Mouse (Mus musculus): ENCODE data around the gene Itpkc. TPM values are rescaled to one million over a fixed set of nuclear protein-coding genes. Genes with fewer than 3 reads are reported as not detected.

Gene Itpkc
- total RNA-seq, 1 experiment: 10.5 TPM

- TF ChIP-seq HCFC1 (IDR thresholded peaks at IDR 0.05; ENCODE audit: borderline replicate concordance, insufficient read depth, low read length): no peak
- TF ChIP-seq ZC3H11A (IDR thresholded peaks at IDR 0.05; ENCODE audit: borderline replicate concordance, low read depth, low read length): no peak
- TF ChIP-seq ZNF384 (IDR thresholded peaks at IDR 0.05; ENCODE audit: low read depth, low read length): no peak
- no peak for TF ChIP-seq MAFK (IDR thresholded peaks at IDR 0.05; ENCODE audit: insufficient read depth, low read depth, low read length)
- TF ChIP-seq CHD2 (IDR thresholded peaks at IDR 0.05; ENCODE audit: low read depth, low read length): no peak
- Histone ChIP-seq H3K9ac (ENCODE audit: insufficient read depth, low read depth, low read length, poor library complexity, severe bottlenecking) (no peak overlapping the region), H3K27ac (ENCODE audit: insufficient read depth, low read depth, low read length, poor library complexity, severe bottlenecking) (no peak overlapping the region), H3K36me3 (ENCODE audit: control insufficient read depth, insufficient read depth, low read length, poor library complexity, severe bottlenecking) (peaks cover 5% of the 10 kb centered on the region; the same call in 1 of the 2 replicates), H3K4me3 (ENCODE audit: insufficient read depth in 1 of 2, low read depth in 1 of 2, low read length in 2 of 2, poor library complexity in 1 of 2, severe bottlenecking in 1 of 2) (no peak overlapping the region), H3K9me3 (ENCODE audit: control insufficient read depth, insufficient read depth, low read depth, low read length) (no peaks in the 10 kb centered on the region), H3K4me1 (ENCODE audit: control insufficient read depth in 2 of 2, insufficient read depth in 2 of 2, low read length in 2 of 2, poor library complexity in 1 of 2) (peaks cover 4 to 30% of the 10 kb centered on the region in 2 experiments; a peak in 2 of 4 replicates)
- DNase-seq (ENCODE audit: low read depth, low spot score): no peak
- in situ Hi-C loops (cut with MboI; ENCODE audit: low sequenced_read_pairs in 2 of 2, unreplicated experiment in 2 of 2): no loop called here
Measured at GRCm38 (mm10) chr7:27221939-27222338, 6.5 kb downstream of the Itpkc start.

DNA sequence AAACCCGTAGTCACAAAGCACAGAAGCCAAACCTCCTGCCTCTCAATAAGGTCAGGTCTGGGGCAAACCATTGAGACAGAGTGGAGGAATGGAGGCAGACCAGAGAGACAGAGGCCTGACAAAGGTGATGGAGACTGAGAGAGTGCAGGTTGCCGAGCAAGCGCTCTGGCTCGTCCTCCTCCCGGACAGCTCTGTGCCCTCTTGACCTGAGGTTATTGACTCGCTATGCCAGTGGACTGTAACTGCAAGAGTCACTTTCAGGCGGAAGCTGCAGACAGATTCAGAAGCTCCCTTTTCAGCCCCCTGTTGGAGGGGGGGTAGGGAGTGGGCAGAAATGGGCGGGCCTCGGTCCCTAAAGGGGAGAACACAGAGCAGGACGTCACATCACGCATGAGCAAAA is 8.5 kb downstream of the Itpkc start:
- Histone ChIP-seq H3K4me3 (ENCODE audit: insufficient read depth in 1 of 2, low read depth in 1 of 2, low read length in 2 of 2, poor library complexity in 1 of 2, severe bottlenecking in 1 of 2) (no peak overlapping the region), H3K9ac (ENCODE audit: insufficient read depth, low read depth, low read length, poor library complexity, severe bottlenecking) (no peak overlapping the region), H3K4me1 (ENCODE audit: control insufficient read depth in 2 of 2, insufficient read depth in 2 of 2, low read length in 2 of 2, poor library complexity in 1 of 2) (peaks cover 3 to 19% of the 10 kb centered on the region in 2 experiments; a peak in 2 of 4 replicates), H3K9me3 (ENCODE audit: control insufficient read depth, insufficient read depth, low read depth, low read length) (no peaks in the 10 kb centered on the region), H3K27ac (ENCODE audit: insufficient read depth, low read depth, low read length, poor library complexity, severe bottlenecking) (no peak overlapping the region; the same call in 1 of the 2 replicates), H3K36me3 (ENCODE audit: control insufficient read depth, insufficient read depth, low read length, poor library complexity, severe bottlenecking) (peaks cover 7% of the 10 kb centered on the region; the same call in 1 of the 2 replicates)
- DNase-seq (ENCODE audit: low read depth, low spot score): no peak
- no peak for TF ChIP-seq HCFC1 (IDR thresholded peaks at IDR 0.05; ENCODE audit: borderline replicate concordance, insufficient read depth, low read length)
- no peak for TF ChIP-seq CHD2 (IDR thresholded peaks at IDR 0.05; ENCODE audit: low read depth, low read length)
- no peak for TF ChIP-seq ZC3H11A (IDR thresholded peaks at IDR 0.05; ENCODE audit: borderline replicate concordance, low read depth, low read length)
- no peak for TF ChIP-seq ZNF384 (IDR thresholded peaks at IDR 0.05; ENCODE audit: low read depth, low read length)
- no peak for TF ChIP-seq MAFK (IDR thresholded peaks at IDR 0.05; ENCODE audit: insufficient read depth, low read depth, low read length)
- in situ Hi-C loops (cut with MboI; ENCODE audit: low sequenced_read_pairs in 2 of 2, unreplicated experiment in 2 of 2): no loop called here

GRCm38 (mm10) chr7:27218586-27218985 is 9.9 kb downstream of the Itpkc start:
- no peak overlapping the region for H3K4me3 ChIP-seq (ENCODE audit: insufficient read depth in 1 of 2, low read depth in 1 of 2, low read length in 2 of 2, poor library complexity in 1 of 2, severe bottlenecking in 1 of 2)
- no peak for TF ChIP-seq ZNF384 (IDR thresholded peaks at IDR 0.05; ENCODE audit: low read depth, low read length)
- no peak for TF ChIP-seq MAFK (IDR thresholded peaks at IDR 0.05; ENCODE audit: insufficient read depth, low read depth, low read length)
- no peak for TF ChIP-seq CHD2 (IDR thresholded peaks at IDR 0.05; ENCODE audit: low read depth, low read length)
- no peak for TF ChIP-seq ZC3H11A (IDR thresholded peaks at IDR 0.05; ENCODE audit: borderline replicate concordance, low read depth, low read length)
- no peak for TF ChIP-seq HCFC1 (IDR thresholded peaks at IDR 0.05; ENCODE audit: borderline replicate concordance, insufficient read depth, low read length)
- H3K4me1 ChIP-seq (ENCODE audit: control insufficient read depth in 2 of 2, insufficient read depth in 2 of 2, low read length in 2 of 2, poor library complexity in 1 of 2): peaks cover 3 to 13% of the 10 kb centered on the region in 2 experiments; a peak in 2 of 4 replicates
- H3K9ac ChIP-seq (ENCODE audit: insufficient read depth, low read depth, low read length, poor library complexity, severe bottlenecking): no peak overlapping the region
- peaks cover 13% of the 10 kb centered on the region; the same call in 1 of the 2 replicates for H3K36me3 ChIP-seq (ENCODE audit: control insufficient read depth, insufficient read depth, low read length, poor library complexity, severe bottlenecking)
- DNase-seq (ENCODE audit: low read depth, low spot score): no peak
- no peaks in the 10 kb centered on the region for H3K9me3 ChIP-seq (ENCODE audit: control insufficient read depth, insufficient read depth, low read depth, low read length)
- no peak overlapping the region for H3K27ac ChIP-seq (ENCODE audit: insufficient read depth, low read depth, low read length, poor library complexity, severe bottlenecking)
- in situ Hi-C loops (cut with MboI; ENCODE audit: low sequenced_read_pairs in 2 of 2, unreplicated experiment in 2 of 2): no loop called here

GRCm38 (mm10) chr7:27212626-27213025 is 15.8 kb downstream of the Itpkc start:
- in situ Hi-C loops (cut with MboI; ENCODE audit: low sequenced_read_pairs in 2 of 2, unreplicated experiment in 2 of 2): no loop called here
- no peaks in the 10 kb centered on the region for H3K9me3 ChIP-seq (ENCODE audit: control insufficient read depth, insufficient read depth, low read depth, low read length)
- H3K9ac ChIP-seq (ENCODE audit: insufficient read depth, low read depth, low read length, poor library complexity, severe bottlenecking): no peak overlapping the region
- H3K4me3 ChIP-seq (ENCODE audit: insufficient read depth in 1 of 2, low read depth in 1 of 2, low read length in 2 of 2, poor library complexity in 1 of 2, severe bottlenecking in 1 of 2): no peak overlapping the region
- peaks cover 27% of the 10 kb centered on the region for H3K36me3 ChIP-seq (ENCODE audit: control insufficient read depth, insufficient read depth, low read length, poor library complexity, severe bottlenecking)
- H3K4me1 ChIP-seq (ENCODE audit: control insufficient read depth in 2 of 2, insufficient read depth in 2 of 2, low read length in 2 of 2, poor library complexity in 1 of 2): no peaks in the 10 kb centered on the region
- DNase-seq (ENCODE audit: low read depth, low spot score): no peak
- H3K27ac ChIP-seq (ENCODE audit: insufficient read depth, low read depth, low read length, poor library complexity, severe bottlenecking): no peak overlapping the region
- no peak for TF ChIP-seq MAFK (IDR thresholded peaks at IDR 0.05; ENCODE audit: insufficient read depth, low read depth, low read length)
- TF ChIP-seq ZC3H11A (IDR thresholded peaks at IDR 0.05; ENCODE audit: borderline replicate concordance, low read depth, low read length): no peak
- TF ChIP-seq HCFC1 (IDR thresholded peaks at IDR 0.05; ENCODE audit: borderline replicate concordance, insufficient read depth, low read length): no peak
- TF ChIP-seq CHD2 (IDR thresholded peaks at IDR 0.05; ENCODE audit: low read depth, low read length): no peak
- TF ChIP-seq ZNF384 (IDR thresholded peaks at IDR 0.05; ENCODE audit: low read depth, low read length): no peak
